Mouse (Mus musculus) v-Abl transformed pro-B cells (cell line): ENCODE results near the gene Pdcd6ip.

ENCODE experiments used
- in situ Hi-C, 2 experiments: fragments of 400-800 bp; cut with MboI; formaldehyde crosslinking; loops; one replicate each; pipeline ENCODE4 v1.15.1; 2025; ENCODE audit not compliant: unreplicated experiment in 2 of 2

Gene Pdcd6ip

GRCm38 (mm10) chr9:113707481-113708360 is at the start of gene Pdcd6ip:
TSS of gene Pdcd6ip (minus strand) at chr9:113708259.
- in situ Hi-C loops, result no loop called here

GRCm38 (mm10) chr9:113755888-113756719 is 48.0 kb upstream of the Pdcd6ip start:
- in situ Hi-C loops, result no loop called here

GRCm38 (mm10) chr9:113749356-113749755 is 41.3 kb upstream of the Pdcd6ip start:
- in situ Hi-C loops, result loop anchor here (25.0 kb wide), 2 partner anchors 363 to 638 kb away; partner anchors contain the start of gene Crtap (in 1 of the 2)

GRCm38 (mm10) chr9:113743291-113743690 is 35.2 kb upstream of the Pdcd6ip start:
- in situ Hi-C loops, result loop anchor here (25.0 kb wide), 2 partner anchors 369 to 644 kb away; partner anchors contain the start of gene Crtap (in 1 of the 2)

GRCm38 (mm10) chr9:113742361-113742794 is 34.3 kb upstream of the Pdcd6ip start:
- in situ Hi-C loops, result loop anchor here (25.0 kb wide), 2 partner anchors 370 to 645 kb away; partner anchors contain the start of gene Crtap (in 1 of the 2)

GRCm38 (mm10) chr9:113741637-113742137 is 33.6 kb upstream of the Pdcd6ip start:
- in situ Hi-C loops, result loop anchor here (25.0 kb wide), 2 partner anchors 371 to 646 kb away; partner anchors contain the start of gene Crtap (in 1 of the 2)

- in situ Hi-C loops, result loop anchor here (25.0 kb wide), 2 partner anchors 371 to 646 kb away; partner anchors contain the start of gene Crtap (in 1 of the 2)
Measured at GRCm38 (mm10) chr9:113741108-113741636, 33.1 kb upstream of the Pdcd6ip start, which contains the start of gene Clasp2. TSS of gene Clasp2 (plus strand) at chr9:113741473.

GRCm38 (mm10) chr9:113738941-113739340 is 30.9 kb upstream of the Pdcd6ip start:
- in situ Hi-C loops, result loop anchor here (25.0 kb wide), 2 partner anchors 373 to 648 kb away; partner anchors contain the start of gene Crtap (in 1 of the 2)

GRCm38 (mm10) chr9:113738021-113738420 is 30.0 kb upstream of the Pdcd6ip start:
- in situ Hi-C loops, result loop anchor here (25.0 kb wide), 2 partner anchors 374 to 649 kb away; partner anchors contain the start of gene Crtap (in 1 of the 2)

GRCm38 (mm10) chr9:113735920-113736319 is 27.9 kb upstream of the Pdcd6ip start:
- in situ Hi-C loops, result loop anchor here (25.0 kb wide), 2 partner anchors 376 to 651 kb away; partner anchors contain the start of gene Crtap (in 1 of the 2)

- in situ Hi-C loops, result loop anchor here (25.0 kb wide), 2 partner anchors 381 to 656 kb away; partner anchors contain the start of gene Crtap (in 1 of the 2)
Measured at GRCm38 (mm10) chr9:113731540-113731939, 23.5 kb upstream of the Pdcd6ip start.

- in situ Hi-C loops, result loop anchor here (25.0 kb wide), 2 partner anchors 385 to 660 kb away; partner anchors contain the start of gene Crtap (in 1 of the 2)
Measured at GRCm38 (mm10) chr9:113726991-113727680, 19.1 kb upstream of the Pdcd6ip start.

GRCm38 (mm10) chr9:113726131-113726530 is 18.1 kb upstream of the Pdcd6ip start:
- in situ Hi-C loops, result loop anchor here (25.0 kb wide), 2 partner anchors 386 to 661 kb away; partner anchors contain the start of gene Crtap (in 1 of the 2)

- in situ Hi-C loops, result loop anchor here (25.0 kb wide), 2 partner anchors 387 to 662 kb away; partner anchors contain the start of gene Crtap (in 1 of the 2)
Measured at GRCm38 (mm10) chr9:113725609-113726008, 17.6 kb upstream of the Pdcd6ip start.

GRCm38 (mm10) chr9:113724646-113725045 is 16.6 kb upstream of the Pdcd6ip start:
- in situ Hi-C loops, result loop anchor here (25.0 kb wide), 2 partner anchors 388 to 663 kb away; partner anchors contain the start of gene Crtap (in 1 of the 2)

GRCm38 (mm10) chr9:113719063-113719462 is 11.0 kb upstream of the Pdcd6ip start:
- in situ Hi-C loops, result no loop called here

- in situ Hi-C loops, result no loop called here
Measured at GRCm38 (mm10) chr9:113710871-113711270, 2.8 kb upstream of the Pdcd6ip start.

- in situ Hi-C loops, result no loop called here
Measured at GRCm38 (mm10) chr9:113708361-113709280, 562 bp upstream of the Pdcd6ip start.
